Mouse (Mus musculus): ENCODE data around the gene Neurod4. TPM values are rescaled to one million over a fixed set of nuclear protein-coding genes. Genes with fewer than 3 reads are reported as not detected.

Neurod4 gene
- total RNA-seq, 2 experiments from 2014 or later = not detected

DNA sequence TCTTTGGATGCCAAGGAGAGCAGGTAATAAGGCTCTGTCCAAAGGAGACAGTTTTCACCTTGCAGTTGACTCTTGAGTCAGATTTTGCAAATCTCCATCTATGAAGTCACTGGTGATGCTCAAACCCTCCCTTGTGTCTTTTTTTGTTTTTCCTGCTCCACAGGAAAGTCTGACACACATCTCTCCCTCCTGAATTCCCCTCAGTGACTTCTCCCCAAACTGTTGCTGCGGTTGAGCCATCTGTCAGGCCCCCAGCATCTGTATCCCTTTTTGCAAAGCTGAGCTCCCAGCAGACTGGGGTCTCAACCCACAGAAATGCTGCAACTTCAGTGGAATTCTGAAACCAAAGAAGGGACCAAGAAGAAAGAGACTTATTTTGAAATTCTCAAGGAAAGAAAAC lies 47.9 kb downstream of the Neurod4 start:
- no peak for DNase-seq

DNA sequence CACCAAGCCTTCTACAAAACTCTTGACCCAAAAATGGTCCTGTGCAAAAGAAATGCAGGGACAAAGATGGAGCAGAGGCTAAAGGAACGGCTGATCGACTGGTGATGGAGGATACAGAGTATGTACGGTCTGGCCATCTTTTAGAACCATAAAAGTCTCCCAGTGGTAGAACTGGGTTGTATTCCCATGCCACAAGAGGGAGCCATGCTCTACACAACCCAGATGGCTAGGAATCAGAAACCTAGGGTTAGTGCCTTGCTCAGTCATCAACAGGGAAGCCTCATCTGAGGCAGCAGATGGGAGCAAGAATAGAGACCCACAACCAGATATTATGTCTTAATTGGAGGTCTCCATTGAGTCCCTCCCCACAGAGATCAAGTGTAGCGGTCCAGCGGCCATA lies 50.5 kb downstream of the Neurod4 start:
- no peak for DNase-seq

DNA sequence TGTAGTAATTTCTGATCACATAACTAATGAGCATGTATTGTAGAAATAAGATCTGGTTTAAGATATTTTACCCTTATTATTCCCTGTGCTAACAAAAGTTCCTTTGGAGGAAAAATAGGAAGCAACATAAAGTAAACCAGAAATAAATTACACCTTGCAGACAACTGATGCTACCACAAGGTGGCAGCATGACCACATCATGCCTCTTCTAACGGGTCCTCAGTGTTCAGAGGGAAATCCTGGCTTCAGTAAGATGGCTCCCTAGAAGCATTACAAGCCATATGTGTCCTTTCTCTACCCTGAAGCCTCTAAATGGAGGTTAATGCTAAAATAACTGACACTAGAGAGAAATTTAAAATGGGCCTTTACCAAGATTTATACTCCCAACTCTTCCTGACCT lies 51.8 kb downstream of the Neurod4 start:
- peak; percentile 44 for DNase-seq

DNA sequence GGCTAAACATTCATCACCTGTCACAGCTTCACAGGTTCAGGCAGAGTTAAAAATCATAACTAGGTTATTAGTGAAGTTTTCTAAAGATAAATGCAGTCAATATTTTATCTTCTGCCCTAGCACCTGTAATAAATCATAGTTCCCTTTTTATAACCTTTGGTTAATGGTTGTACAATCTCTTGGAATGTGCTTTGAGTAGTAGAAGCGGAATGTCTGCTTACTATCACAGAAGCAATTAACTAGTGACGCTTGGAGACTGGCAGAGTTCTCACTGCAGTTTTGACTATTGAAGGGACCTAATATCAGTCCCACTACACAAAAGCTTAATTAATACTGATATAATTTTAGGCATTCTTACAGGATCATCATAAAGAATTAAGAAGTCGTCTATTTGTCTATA lies 55.0 kb downstream of the Neurod4 start:
- no peak for DNase-seq

Other genes starting within 250 kb of the Neurod4 start
- gene Olfr821, start 249.9 kb downstream of the Neurod4 start, total RNA-seq (2021) = not detected
- not detected for gene Olfr822, start 209.0 kb downstream of the Neurod4 start, total RNA-seq (2021)
- not detected for gene Olfr823, start 164.9 kb downstream of the Neurod4 start, total RNA-seq (2021)
- not detected for gene Olfr824, start 150.2 kb downstream of the Neurod4 start, total RNA-seq (2021)
- not detected for gene Olfr825, start 113.5 kb downstream of the Neurod4 start, total RNA-seq (2021)
- gene Olfr826, start 96.1 kb downstream of the Neurod4 start, total RNA-seq (2021) = not detected
- not detected for gene Olfr827, start 65.8 kb downstream of the Neurod4 start, total RNA-seq (2021)
- under 1 TPM; 0.33 to 0.50 TPM for gene Tespa1, start 42.6 kb upstream of the Neurod4 start, total RNA-seq (2021)
- not detected for gene Vmn2r84, start 114.1 kb upstream of the Neurod4 start, total RNA-seq (2021)
- not detected for gene Vmn2r85, start 149.5 kb upstream of the Neurod4 start, total RNA-seq (2021)
- not detected for gene Vmn2r86, start 175.8 kb upstream of the Neurod4 start, total RNA-seq (2021)
- not detected for gene Vmn2r87, start 217.2 kb upstream of the Neurod4 start, total RNA-seq (2021)